Comparison of ENCODE assay signal across 12 mouse cellular contexts in genomic region chr2:131290669-131291068, GRCm38 (mm10).
"Had no signal": no experiment of that assay in that cellular context is flagged by ENCODE, and none has a peak within 500 bp of the region (broad histone marks: within the 10 kb centered on the region; RNA-seq: fewer than 3 reads in every experiment).

No protein-coding gene starts in this region.

- H3K27me3 ChIP-seq: neural tube, embryonic 12.5 days had no signal

- H3K4me3 ChIP-seq: midbrain, embryonic 10.5 days; neural tube, embryonic 12.5 days had no signal

- DNase-seq: lung, adult 18-20 months; lung, embryonic 14.5 days; lung, postnatal 10 days; lung, postnatal 4 days; midbrain, embryonic 14.5 days; right cerebral cortex, postnatal 14 days; thymus, adult 18-20 months; thymus, postnatal 14 days; thymus, postnatal 36 days had no signal

- H3K27ac ChIP-seq: midbrain, embryonic 10.5 days; neural tube, embryonic 12.5 days had no signal

- H3K9ac ChIP-seq: lung, embryonic 14.5 days; neural tube, embryonic 12.5 days had no signal

- H3K4me1 ChIP-seq: midbrain, embryonic 10.5 days; neural tube, embryonic 12.5 days had no signal

- ATAC-seq: midbrain, embryonic 16.5 days had no signal

- H3K4me2 ChIP-seq: lung, embryonic 14.5 days; neural tube, embryonic 12.5 days had no signal

- H3K9me3 ChIP-seq: midbrain, embryonic 10.5 days; neural tube, embryonic 12.5 days had no signal
